Mouse (Mus musculus) gastrocnemius, postnatal 4 days (tissue): Measurements from ENCODE around the gene Tpst1. TPM values are rescaled to one million over a fixed set of nuclear protein-coding genes. Genes with fewer than 3 reads are reported as not detected.

Experiments
- DNase-seq, 2 experiments: peaks; one replicate each; pipeline ENCODE4 v3.0.0; 2021 to 2022; ENCODE audit warnings: low spot score in 2 of 2, mixed read lengths in 2 of 2
- total RNA-seq, 2 experiments: library from RNA; stranded (reverse); gene quantifications; 2 replicates each; pipeline ENCODE4 v1.2.3; 2021

Tpst1 gene
- total RNA-seq, 2 experiments from 2014 or later, result 40.6 to 41.8 TPM

- DNase-seq, result no peak
These were observed 14.9 kb downstream of the Tpst1 start for GRCm38 (mm10) chr5:130088008-130088407.

- no peak for DNase-seq
These were observed 15.5 kb downstream of the Tpst1 start for GRCm38 (mm10) chr5:130088612-130089011.

DNA sequence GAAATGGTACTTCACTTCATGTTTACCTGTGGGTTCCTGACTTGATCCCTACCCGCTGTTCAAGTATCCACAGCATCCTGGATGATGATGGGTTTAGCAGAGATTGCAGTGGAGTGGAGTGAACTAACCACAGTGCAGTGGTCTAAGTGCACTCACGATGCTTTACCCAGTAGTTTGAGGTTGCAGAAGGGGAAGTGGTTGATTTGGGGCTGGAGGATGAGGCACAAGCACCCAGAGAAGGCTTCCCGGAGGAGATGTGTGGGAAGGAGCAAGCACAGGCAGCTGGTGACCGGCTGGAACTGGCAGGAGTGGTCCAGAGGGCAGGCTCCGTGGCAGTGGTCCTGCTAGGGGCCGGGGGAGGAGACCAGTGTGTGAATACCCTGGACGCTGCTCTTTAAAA lies 16.1 kb downstream of the Tpst1 start:
- no peak for DNase-seq

- DNase-seq, result no peak
These were observed 16.7 kb downstream of the Tpst1 start for GRCm38 (mm10) chr5:130089626-130090393.

DNA sequence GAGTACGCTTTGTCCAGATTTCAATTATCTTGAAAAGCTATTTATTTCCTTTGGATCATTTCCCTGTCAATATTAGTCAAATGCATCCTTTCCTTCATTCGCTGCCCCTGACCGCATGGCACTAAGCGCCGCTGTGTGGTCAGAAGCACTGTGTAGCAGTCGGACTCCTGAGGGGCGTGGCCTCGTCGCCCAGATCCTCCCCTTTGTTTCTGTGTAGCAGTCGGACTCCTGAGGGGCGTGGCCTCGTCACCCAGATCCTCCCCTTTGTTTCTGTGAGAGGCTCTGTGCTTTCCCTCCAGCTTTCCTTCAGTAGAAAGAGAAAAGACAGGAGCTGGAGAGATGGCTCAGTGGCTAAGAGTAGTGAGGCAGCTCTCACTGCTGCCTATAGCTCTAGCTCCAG lies 23.6 kb downstream of the Tpst1 start:
- no peak for DNase-seq

GRCm38 (mm10) chr5:130097837-130098236 lies 24.7 kb downstream of the Tpst1 start:
- DNase-seq, result no peak

GRCm38 (mm10) chr5:130101724-130102123 lies 28.6 kb downstream of the Tpst1 start:
- no peak for DNase-seq

DNA sequence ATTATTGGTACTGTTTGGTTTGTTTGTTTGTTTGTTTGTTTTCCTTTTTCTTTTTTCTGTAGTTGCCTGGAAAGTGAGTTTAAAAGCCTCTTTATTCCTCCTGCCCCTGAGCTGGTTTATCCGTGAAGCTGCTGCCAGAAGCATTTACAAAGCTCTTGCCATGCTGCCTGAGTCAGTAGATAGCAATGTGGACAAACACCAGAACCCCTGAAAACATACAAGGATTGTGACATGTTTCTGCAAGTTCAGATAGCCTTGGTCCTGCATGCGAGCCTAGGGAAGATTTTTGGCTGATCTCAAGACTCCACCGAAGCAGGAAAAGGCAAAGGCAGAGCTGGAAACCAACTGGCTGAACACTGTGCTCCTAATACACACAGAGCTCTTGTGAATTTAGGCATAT lies 36.2 kb downstream of the Tpst1 start:
- no peak for DNase-seq

GRCm38 (mm10) chr5:130110632-130111464 lies 37.7 kb downstream of the Tpst1 start:
- peak in 1 of 2 experiments; percentile 26 for DNase-seq

GRCm38 (mm10) chr5:130112653-130113052 lies 39.5 kb downstream of the Tpst1 start:
- no peak for DNase-seq

DNA sequence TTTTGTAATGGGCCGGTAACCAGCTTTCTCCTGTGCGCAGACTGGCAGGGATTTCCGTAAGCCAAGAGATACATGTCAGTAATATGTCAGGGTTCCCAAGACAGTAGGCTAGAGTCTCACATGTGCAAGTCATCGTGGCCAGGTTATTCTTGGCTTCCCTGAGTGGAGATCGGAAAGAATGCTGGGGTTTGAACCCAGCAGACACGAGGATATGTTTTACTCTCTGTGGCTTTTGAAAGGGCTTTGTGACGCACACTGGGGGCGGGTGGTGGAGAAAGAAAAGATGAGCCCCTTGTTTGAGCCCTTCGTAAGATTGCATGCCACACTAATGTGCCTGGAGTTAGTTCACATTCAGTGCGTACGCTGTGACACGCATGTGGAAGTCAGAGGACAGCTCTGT lies 43.0 kb downstream of the Tpst1 start:
- no peak for DNase-seq

DNA sequence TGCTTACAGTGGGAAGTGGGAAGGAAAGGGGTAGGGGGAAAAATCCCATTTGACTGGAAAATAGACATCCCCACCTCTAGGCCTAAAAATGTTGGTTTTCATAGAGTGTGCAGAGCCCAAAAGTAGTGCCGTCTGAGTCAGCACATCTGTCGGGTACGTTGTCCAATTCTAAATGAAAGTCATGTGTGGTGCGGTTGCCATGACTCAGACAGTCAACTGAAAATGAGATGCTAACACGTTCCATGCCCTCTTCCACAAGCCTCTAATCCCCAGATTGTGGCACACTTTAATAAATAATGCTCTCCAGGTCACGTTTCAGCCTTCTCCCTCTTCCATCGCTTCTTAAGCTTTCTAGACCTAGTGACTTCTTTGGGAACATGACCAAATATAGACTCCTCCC lies 43.7 kb downstream of the Tpst1 start:
- DNase-seq, result no peak

- no peak for DNase-seq
These were observed 44.8 kb downstream of the Tpst1 start for GRCm38 (mm10) chr5:130117932-130118331.

- no peak for DNase-seq
These were observed 46.1 kb downstream of the Tpst1 start for GRCm38 (mm10) chr5:130119236-130119635.

GRCm38 (mm10) chr5:130120070-130120736 lies 47.1 kb downstream of the Tpst1 start:
- no peak for DNase-seq

DNA sequence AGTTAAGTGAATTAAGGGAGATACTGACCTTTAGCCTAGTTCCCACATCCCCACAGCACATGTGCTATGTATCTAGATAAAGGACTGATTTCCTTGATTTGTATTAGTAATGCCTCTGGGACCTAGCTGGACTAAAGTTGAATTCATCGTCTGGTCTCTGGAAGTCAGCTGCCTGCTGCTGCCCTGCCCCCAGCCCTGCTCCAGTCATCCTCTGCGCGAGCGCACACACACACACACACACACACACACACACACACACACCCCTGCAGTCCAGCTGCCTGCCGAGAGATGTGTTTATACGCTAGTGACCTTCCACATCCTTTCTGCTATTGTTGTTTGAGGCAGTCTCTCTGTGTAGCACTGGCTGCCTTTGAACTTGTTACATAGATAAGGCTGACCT lies 47.8 kb downstream of the Tpst1 start:
- peak; percentile 31 to 62 for DNase-seq

DNA sequence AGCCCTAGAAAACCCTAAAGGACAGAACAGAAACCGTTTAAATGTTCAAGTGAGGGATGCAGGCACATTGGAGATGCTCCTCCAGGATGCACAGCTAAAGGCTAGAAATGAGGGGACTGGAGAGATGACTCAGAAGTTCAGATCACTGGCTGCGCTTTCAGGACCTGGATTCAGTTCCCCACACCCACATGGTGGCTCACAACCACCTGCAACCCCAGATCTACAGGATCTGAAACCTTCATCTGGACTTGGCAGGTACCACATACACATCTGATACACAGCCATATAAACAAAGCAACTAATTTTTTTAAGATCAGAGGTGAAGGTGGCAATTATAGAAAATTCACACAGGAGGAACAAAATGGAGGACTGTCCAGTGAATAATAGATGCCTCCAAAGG lies 49.2 kb downstream of the Tpst1 start:
- DNase-seq, result no peak

DNA sequence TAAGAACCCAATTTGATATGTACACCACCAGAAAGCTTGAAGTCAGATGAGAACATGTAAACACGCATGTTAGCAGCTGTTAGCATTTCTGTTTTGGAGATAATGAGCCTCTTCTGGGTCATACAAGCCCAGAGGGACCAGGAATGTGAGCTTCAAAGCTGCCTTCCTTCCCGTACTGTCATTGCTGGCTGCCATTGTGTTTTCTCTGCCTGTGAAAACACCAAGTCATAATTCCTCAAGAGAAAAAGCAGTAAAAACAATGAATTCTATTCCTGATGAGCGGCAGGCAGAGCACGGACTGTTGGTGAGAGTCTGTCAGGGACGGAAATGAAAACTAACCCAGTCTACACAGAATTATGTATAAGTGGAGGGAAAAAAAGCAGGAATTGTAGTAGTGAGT lies 51.1 kb downstream of the Tpst1 start:
- DNase-seq, result no peak

DNA sequence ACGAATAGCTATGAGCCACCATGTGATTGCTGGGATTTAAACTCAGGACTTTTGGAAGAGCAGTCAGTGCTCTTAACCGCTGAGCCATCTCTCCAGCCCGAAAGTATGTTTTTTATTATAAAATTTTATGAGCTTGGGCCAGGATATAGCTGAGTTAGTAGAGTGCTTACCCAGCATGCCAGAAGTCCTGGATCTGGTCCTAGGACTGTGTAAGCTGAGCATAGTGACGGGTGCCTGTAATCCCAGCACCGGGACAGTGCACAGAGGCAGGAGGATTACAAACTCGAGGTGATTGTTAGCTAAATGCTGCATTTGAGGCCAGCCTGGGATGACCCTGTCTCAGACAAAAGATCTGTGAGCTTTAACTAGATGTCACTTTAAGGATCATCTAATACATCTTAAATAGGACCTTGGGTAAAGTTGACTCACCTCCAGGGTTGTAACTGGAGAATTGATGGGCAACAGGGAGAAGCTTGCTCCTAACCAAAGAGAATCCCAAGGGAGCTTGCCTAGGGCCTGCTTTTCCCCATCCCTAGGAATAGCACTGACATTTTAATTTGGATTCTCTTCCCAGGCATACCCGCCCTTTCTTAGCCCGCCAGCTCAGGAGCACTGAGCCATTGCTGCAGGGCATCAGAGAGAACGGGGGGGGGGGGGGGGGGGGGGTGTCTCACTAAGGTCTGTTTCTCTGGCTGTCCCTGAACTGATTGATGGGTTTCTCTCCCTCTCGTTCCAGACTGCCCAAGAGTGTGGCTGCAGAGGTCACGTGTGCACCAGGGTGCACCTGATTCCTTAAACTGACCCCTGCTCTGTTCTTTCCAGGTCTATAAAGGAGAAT lies 55.8 kb downstream of the Tpst1 start:
- DNase-seq, result peak in 1 of 2 experiments; percentile 22

- no peak for DNase-seq
These were observed 56.3 kb downstream of the Tpst1 start for GRCm38 (mm10) chr5:130129524-130129793.

- DNase-seq, result no peak
These were observed 63.5 kb downstream of the Tpst1 start for GRCm38 (mm10) chr5:130136597-130136996.
